Mouse (Mus musculus) thymus, adult 18-20 months (tissue): ENCODE results near the gene Auh.

ENCODE experiments used
- DNase-seq, 2 experiments: peaks; one replicate each; pipeline ENCODE4 v3.0.0; 2022; ENCODE audit warnings: mixed read lengths in 2 of 2

Auh gene

DNA sequence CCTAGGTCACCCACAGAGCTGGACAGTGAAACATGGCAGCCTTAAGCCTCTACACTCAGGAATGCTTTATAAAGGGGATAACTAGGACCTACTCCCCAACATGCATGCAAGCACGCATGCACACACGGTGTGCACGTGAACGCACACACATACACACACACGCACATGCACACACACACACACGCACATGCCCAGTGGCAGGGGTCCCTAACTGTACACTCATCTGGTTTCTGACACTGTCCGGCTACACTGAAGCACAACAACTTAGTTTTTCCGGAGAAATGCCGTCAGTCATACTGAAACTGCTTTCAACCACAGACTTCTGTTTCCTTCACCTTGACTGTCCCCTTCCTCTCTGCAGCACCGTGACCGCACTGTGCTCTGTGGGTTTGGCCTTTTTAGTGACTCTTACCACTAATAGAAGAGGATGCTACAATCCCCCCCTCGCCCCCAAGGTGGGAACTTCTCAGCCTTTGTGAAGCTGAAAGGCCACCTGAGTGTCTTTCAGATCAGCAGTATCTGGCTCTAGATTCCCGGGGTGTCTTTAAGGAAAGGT, 136.0 kb downstream of the Auh start:
- peak in 1 of 2 experiments; percentile 34 for DNase-seq

DNA sequence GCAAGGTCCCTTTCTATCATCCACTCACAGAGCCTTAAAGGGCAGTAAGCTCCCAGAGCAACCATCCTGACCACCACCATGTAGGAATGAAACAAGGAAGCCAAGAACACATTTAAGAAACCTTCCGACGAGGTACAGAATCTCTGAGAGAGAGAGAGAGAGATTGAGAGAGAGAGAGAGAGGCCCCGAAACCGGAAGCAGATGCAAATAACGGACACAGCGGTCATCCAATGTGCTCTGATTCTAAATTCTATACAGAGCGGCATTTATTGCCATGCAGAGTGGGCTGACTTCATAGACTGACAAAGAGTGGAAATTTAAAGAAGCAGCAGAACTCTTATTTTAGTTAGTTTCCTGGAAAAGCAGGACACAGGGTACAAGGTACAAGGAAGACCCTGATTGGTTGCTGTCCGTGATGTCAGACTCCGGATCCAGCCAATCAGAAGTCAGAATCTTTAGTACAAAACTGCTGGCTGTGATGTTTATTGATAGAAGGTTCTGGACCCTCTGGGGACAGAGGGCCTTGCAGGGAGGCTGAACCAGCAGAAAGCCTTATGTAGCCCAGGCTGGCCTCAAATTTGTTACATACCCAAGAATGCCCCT, 137.1 kb downstream of the Auh start:
- DNase-seq: no peak

DNA sequence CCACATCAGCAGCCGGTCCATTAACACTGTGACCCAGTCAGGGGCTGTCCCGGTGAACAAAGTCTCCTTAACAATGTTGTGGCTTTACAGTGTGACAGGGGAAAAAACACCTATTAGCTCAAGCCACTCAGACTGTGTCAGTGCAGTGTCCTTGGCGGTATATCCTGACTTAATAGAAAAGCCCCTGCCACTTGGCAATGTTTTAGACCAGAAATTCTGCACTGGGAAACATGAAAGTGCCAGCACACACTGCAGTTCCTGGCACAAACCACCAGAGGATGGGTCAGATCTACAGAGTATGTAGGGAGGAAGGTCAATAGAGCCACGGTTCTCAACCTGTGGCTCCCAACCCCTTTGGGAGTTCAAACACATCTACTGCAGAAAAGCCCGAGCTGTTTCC, 138.6 kb downstream of the Auh start:
- DNase-seq: no peak
